Mouse (Mus musculus): ENCODE results near the gene Mdga1.

Mdga1 gene

DNA sequence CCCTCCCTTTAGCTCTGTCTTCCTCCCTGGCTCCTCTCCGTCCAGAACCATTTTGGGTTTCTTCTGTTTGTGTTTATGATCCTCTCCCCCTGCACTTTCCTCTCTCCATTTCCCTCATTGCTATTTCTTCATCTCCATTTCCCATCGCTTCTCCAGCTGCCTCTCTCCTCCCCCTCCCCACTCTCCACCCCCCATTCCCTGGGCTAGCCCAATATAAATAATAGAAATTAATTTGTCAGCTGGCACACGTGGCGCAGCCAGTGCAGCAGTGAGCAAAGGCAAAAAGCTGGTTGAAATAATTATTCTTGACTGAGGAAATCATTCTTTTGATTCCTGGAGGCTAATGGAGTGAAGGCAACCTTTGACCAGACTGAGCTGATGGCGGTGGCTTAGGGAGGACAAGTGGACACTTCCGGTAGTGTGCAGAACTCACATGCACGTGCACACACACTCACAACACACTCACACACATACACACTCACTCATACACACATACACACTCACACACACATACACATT is at the start of gene Mdga1:
Gene Mdga1, minus strand, starts transcription at position 51 of the 519 bp plus-strand sequence.
- no peak for DNase-seq (ENCODE audit: low read depth)

GRCm38 (mm10) chr17:30018927-30019610 is 49.2 kb upstream of the Mdga1 start:
- no peak for DNase-seq (ENCODE audit: low read depth)

GRCm38 (mm10) chr17:30014660-30015059 is 44.8 kb upstream of the Mdga1 start:
- no peak for DNase-seq (ENCODE audit: low read depth)

DNA sequence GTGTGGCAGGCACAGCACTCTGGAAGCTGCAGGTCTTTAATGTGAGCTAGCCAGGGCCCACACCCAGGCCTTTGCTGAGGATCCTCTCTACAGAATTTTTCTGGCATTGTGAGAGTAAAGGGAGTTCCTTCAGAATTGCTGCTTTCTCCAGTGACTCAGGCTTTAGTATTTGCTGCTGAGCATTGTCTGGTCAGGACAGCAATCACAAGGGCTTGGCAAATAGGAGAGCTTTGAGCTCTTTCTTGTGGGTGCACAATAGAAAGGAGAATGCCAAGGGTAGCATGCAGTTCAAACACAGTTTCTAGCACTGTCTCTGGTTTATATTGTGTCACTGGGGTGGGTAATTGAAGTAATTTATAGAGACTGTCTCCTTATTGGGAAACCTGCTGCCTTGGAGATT is 38.5 kb upstream of the Mdga1 start:
- no peak for DNase-seq (ENCODE audit: low read depth)

DNA sequence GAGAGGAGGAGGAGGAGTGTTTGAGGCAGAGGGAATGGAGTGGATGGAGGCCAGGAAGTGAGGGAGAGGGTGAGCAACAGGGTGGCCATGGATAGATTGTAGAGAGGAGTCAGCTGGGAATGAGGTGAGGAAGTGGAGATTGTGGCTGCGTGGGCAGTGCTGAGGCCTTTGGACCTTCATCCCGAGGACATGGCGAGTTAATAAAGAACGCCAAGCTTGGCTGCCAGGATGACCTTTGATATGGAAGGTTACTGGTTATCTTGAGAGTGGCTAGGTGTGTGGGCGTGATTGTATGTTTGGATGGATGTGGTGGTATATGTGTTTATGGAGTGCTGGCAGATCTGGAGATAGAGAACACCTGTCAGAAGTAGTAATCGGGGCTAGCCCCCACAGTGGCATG is 38.0 kb upstream of the Mdga1 start:
- no peak for DNase-seq (ENCODE audit: low read depth)

DNA sequence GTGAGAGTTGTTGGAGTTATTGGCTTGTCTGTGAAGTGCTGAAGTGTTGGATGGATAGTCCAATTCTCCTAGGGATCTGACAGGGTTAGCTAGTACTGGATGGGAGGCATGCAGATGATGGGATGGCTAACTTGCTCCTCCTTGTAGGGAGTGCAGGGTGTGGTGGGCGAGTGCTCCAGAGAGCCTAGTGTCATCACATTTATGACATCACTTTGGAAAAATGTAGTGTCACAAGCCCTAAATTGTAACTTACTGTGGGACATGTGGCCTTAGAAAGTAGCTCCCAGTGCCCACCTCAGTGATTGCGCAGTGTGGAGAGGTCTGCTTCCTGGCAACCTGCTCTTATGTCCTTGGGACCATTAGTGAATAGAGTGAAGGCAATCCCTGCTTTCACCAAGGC is 37.0 kb upstream of the Mdga1 start:
- DNase-seq (ENCODE audit: low read depth) = no peak

DNA sequence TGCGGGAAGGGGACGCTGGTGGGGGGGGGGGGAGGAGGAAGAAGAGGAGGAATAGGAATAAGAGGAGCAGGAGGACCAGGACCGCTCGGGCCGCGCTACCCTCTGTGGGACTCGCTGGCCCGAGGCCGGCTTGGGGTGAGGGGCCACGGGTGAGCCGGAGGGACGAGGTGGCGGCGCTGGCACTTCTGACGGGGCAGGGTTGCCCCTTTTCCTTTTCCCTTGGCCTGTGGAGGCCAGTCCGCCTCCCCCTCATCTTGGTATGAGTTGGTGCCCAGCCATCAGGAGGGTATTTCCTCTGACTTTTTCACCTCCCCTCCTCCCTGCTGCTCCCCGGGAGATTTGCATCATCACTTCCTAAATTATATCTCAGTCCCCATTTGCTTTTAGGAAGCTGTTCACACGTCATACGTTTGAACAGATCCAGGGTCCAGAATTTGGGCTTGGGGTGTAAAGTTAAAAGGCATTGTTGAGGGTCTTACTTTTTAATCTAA is 35.6 kb upstream of the Mdga1 start:
- peak; percentile 54 for DNase-seq (ENCODE audit: low read depth)

- DNase-seq (ENCODE audit: low read depth) = peak; percentile 65
Measured at GRCm38 (mm10) chr17:30005103-30005443, 35.2 kb upstream of the Mdga1 start.

GRCm38 (mm10) chr17:30004203-30005102 is 34.6 kb upstream of the Mdga1 start, which contains the start of gene Zfand3:
Zfand3 (plus strand) TSS chr17:30004733.
- peak; percentile 92 for DNase-seq (ENCODE audit: low read depth)

DNA sequence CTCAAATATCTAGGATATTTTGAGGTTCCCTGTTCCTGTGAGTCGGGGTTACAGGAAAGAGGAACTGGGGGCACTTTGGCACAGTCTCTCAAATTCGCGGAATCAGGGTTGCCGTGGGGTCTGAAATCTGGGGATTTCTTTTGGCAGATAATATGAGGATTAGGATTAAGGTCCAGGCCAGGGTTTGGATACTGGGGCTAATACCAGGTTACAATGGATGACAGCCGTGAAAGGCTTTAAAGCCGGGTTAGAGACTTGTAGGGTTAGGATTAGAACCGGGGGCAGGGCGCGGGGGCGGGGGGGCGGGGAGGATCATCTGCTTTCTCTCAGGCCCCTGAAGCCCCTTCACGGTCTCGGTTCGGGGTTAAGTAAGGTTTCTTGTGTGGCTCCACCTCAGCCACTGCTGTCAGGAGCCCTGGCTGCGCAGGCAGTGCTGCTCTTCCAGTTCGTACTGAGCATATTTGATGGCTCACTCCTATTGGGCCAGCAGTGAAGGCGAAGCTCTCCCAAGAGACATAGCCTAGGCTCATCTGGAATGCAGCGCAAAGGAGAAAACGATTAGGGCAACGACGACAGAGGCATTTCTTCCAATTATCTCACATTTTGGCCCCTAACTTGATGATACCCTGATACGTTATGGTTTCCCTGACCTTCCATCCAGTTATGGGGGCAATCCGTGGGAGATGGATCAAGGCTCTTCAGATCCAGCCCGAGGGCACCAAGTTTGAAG is 28.8 kb upstream of the Mdga1 start:
- DNase-seq (ENCODE audit: low read depth) = no peak

- DNase-seq (ENCODE audit: low read depth) = no peak
Measured at GRCm38 (mm10) chr17:29997726-29998125, 27.8 kb upstream of the Mdga1 start.

DNA sequence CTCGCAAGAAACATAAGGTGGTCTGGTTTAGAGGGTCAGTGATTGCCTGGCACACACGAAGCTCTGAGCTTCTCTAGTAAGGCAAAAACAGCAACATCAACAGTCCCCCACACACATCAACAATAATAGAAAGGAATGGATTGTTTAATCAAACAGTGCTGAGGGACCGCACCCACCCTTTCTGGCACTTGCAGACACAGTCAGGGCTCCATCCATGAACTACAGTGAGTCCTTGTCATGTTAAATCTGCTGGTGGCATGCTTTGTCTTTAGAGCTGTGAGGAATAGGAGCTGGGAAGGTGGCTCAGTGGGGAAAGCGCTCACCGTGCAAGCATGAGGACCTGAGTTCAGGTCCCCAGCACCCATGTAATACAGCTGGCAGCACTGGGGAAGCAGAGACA is 26.1 kb upstream of the Mdga1 start:
- no peak for DNase-seq (ENCODE audit: low read depth)

GRCm38 (mm10) chr17:29994459-29994858 is 24.6 kb upstream of the Mdga1 start:
- no peak for DNase-seq (ENCODE audit: low read depth)

GRCm38 (mm10) chr17:29994011-29994410 is 24.1 kb upstream of the Mdga1 start:
- DNase-seq (ENCODE audit: low read depth) = no peak

DNA sequence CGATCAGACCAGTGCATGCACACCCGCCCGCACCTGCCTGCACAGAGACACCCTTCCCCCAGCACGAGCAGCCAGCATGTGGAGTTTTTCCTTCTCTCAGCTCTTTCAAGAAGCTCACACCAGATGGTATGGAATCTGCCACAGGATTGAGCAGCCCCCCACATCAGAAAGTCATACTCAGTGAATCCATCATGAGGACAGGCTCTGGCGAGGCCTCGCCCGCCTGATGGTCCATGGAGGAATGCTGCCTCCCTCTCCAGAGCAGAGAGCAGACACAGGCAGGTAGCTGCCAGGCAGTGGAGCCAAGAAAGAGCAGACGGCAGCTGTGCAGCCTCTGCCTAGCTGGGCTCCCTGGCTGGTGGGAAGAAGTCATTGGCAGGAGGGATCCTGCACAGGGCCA is 23.6 kb upstream of the Mdga1 start:
- DNase-seq (ENCODE audit: low read depth) = no peak

DNA sequence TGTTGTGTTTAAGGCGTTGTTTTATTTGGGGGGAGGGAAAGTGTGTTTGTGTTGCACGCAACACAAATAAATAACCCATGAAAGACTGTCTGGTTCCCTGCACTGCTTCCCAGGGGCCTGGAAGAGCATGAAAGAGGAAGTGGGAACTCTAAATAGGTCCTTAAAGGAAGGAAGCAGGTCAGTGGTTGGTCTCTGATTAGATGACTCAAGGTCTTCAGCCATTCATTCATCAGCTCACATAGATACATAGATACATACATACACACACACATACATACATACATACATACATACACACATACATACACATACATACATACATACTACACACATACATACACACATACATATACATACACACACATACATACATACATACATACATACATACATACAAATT is 21.0 kb upstream of the Mdga1 start:
- DNase-seq (ENCODE audit: low read depth) = no peak

GRCm38 (mm10) chr17:29990136-29990535 is 20.2 kb upstream of the Mdga1 start:
- no peak for DNase-seq (ENCODE audit: low read depth)

- no peak for DNase-seq (ENCODE audit: low read depth)
Measured at GRCm38 (mm10) chr17:29989653-29990052, 19.8 kb upstream of the Mdga1 start.

DNA sequence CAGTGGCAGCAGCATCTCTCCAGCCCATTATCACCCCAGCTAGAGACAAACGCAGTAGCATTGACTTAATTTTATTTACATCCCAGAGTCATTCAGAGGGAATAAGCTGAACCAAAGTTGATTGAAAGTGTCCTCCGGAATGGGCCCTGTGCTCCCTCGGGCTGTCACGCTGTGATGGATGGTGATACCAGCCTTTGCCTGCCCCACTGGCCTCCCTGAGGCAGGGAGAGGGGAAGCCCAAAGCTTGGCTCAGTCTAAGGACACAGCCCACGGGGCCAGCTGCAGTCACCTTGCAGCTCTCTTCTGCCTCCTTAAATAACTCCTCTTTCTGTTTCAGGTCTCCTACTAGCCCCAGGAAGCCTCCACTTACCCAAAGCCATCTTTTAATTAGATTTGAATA is 18.3 kb upstream of the Mdga1 start:
- DNase-seq (ENCODE audit: low read depth) = no peak

- no peak for DNase-seq (ENCODE audit: low read depth)
Measured at GRCm38 (mm10) chr17:29985534-29985933, 15.6 kb upstream of the Mdga1 start.

GRCm38 (mm10) chr17:29984931-29985330 is 15.0 kb upstream of the Mdga1 start:
- no peak for DNase-seq (ENCODE audit: low read depth)

DNA sequence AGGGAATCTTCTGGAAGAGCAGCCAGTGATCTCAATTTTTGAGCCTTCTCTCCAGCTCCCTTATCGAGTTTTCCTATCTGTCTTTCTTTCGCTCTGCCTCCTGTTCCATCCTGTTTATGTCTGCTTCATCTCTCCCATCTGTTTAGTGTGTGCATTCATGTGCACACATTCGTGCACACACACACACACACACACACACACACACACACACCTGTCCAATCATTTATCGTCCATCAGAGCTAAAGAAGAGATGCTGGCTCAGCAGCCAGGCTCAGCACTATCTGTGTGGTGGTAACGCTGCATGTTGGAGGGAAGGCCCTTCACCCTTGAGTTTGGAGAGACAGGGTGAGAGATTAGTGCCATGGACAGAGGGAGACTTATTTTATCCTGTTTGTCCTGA is 13.3 kb upstream of the Mdga1 start:
- DNase-seq (ENCODE audit: low read depth) = no peak
